Mouse (Mus musculus) MEL (cell line): ENCODE results near the gene Ywhah. TPM values are rescaled to one million over a fixed set of nuclear protein-coding genes. Genes with fewer than 3 reads are reported as not detected.

ENCODE experiments used
- DNase-seq: peaks from one replicate; pipeline ENCODE4 v3.0.0; 2011; ENCODE audit warnings: low read depth, low spot score
- H3K27ac ChIP-seq: 2 replicates; pipeline ENCODE4 v1.5.1; 2012; ENCODE audit warnings: low read depth, mild to moderate bottlenecking, control low read depth, low read length, moderate library complexity; ENCODE audit not compliant: control insufficient read depth
- H3K27me3 ChIP-seq, 2 experiments: fragments of 150-350 bp in 1 of 2; sonication (generic) in 1 of 2; 2 replicates each; pipeline ENCODE4 v1.6.1; 2012; ENCODE audit warnings: low read length in 2 of 2, mild to moderate bottlenecking in 2 of 2, improper control_type of control experiment in 1 of 2, moderate library complexity in 1 of 2; ENCODE audit not compliant: insufficient read depth in 2 of 2, control insufficient read depth in 1 of 2
- H3K36me3 ChIP-seq, 2 experiments: 2 replicates each; pipeline ENCODE4 v1.6.1; 2012 to 2014; ENCODE audit warnings: low read length in 2 of 2, improper control_type of control experiment in 1 of 2, inconsistent platforms in 1 of 2, mild to moderate bottlenecking in 1 of 2; ENCODE audit not compliant: insufficient read depth in 2 of 2, control insufficient read depth in 1 of 2
- H3K4me1 ChIP-seq, 2 experiments: fragments of 150-350 bp in 1 of 2; sonication (generic) in 1 of 2; 2 replicates each; pipeline ENCODE4 v1.6.1; 2012; ENCODE audit warnings: low read length in 2 of 2, improper control_type of control experiment in 1 of 2, mild to moderate bottlenecking in 1 of 2; ENCODE audit not compliant: insufficient read depth in 2 of 2, control insufficient read depth in 1 of 2
- H3K4me3 ChIP-seq, 2 experiments: fragments of 150-350 bp in 1 of 2; sonication (generic) in 1 of 2; 2 replicates each; pipeline ENCODE4 v1.5.1; 2012; ENCODE audit warnings: low read depth in 2 of 2, low read length in 2 of 2, mild to moderate bottlenecking in 2 of 2, moderate library complexity in 2 of 2, control low read depth in 1 of 2, improper control_type of control experiment in 1 of 2; ENCODE audit not compliant: control insufficient read depth in 1 of 2, insufficient read depth in 1 of 2
- H3K79me2 ChIP-seq: 2 replicates; pipeline ENCODE4 v1.6.1; 2012; ENCODE audit warnings: mild to moderate bottlenecking, low read length, moderate library complexity; ENCODE audit not compliant: control insufficient read depth, poor library complexity, insufficient read depth
- H3K9ac ChIP-seq: 2 replicates; pipeline ENCODE4 v1.6.1; 2012; ENCODE audit warnings: low read depth, mild to moderate bottlenecking, control low read depth, low read length, moderate library complexity; ENCODE audit not compliant: control insufficient read depth, poor library complexity, severe bottlenecking
- H3K9me3 ChIP-seq: fragments of 150-350 bp; sonication (generic); replicated peaks from 2 replicates; pipeline ENCODE4 v1.6.1; 2012; ENCODE audit warnings: mild to moderate bottlenecking, low read length, improper control_type of control experiment, moderate library complexity; ENCODE audit not compliant: insufficient read depth
- BHLHE40 ChIP-seq: IDR thresholded peaks from 2 replicates; pipeline ENCODE4 v1.6.1; 2012; ENCODE audit warnings: low read depth, mild to moderate bottlenecking, inconsistent platforms, low read length, improper control_type of control experiment, borderline replicate concordance
- CHD1 ChIP-seq: IDR thresholded peaks from 2 replicates; pipeline ENCODE4 v1.6.1; 2012; ENCODE audit warnings: low read depth, mild to moderate bottlenecking, inconsistent platforms, low read length, improper control_type of control experiment
- CTCF ChIP-seq, 3 experiments: IDR thresholded peaks in 2 of 3; conservative IDR thresholded peaks in 1 of 3; 2 replicates each; pipeline ENCODE4 v1.5.1; 2011 to 2012; ENCODE audit warnings: low read length in 3 of 3, low read depth in 2 of 3, mild to moderate bottlenecking in 2 of 3, improper control_type of control experiment in 1 of 3, inconsistent platforms in 1 of 3, mixed read lengths in 1 of 3, moderate library complexity in 1 of 3; ENCODE audit not compliant: control insufficient read depth in 1 of 3, insufficient read depth in 1 of 3, poor library complexity in 1 of 3, severe bottlenecking in 1 of 3
- EP300 ChIP-seq, 2 experiments: IDR thresholded peaks; 2 replicates each; pipeline ENCODE4 v1.6.1; 2011; ENCODE audit warnings: improper control_type of control experiment in 2 of 2, low read length in 2 of 2, low read depth in 1 of 2, mild to moderate bottlenecking in 1 of 2
- GABPA ChIP-seq: IDR thresholded peaks from 2 replicates; pipeline ENCODE4 v1.6.1; 2012; ENCODE audit warnings: low read depth, mild to moderate bottlenecking, inconsistent platforms, low read length, improper control_type of control experiment, moderate library complexity
- GATA1 ChIP-seq: IDR thresholded peaks from 2 replicates; pipeline ENCODE4 v1.6.1; 2011; ENCODE audit warnings: low read depth, low read length, improper control_type of control experiment
- KAT2A ChIP-seq: conservative IDR thresholded peaks from 2 replicates; pipeline ENCODE4 v1.6.1; 2012; ENCODE audit warnings: low read depth, low read length, improper control_type of control experiment, inconsistent platforms
- MAFK ChIP-seq: IDR thresholded peaks from 2 replicates; pipeline ENCODE4 v1.6.1; 2011; ENCODE audit warnings: low read depth, mild to moderate bottlenecking, low read length, improper control_type of control experiment, borderline replicate concordance
- MAX ChIP-seq: IDR thresholded peaks from 2 replicates; pipeline ENCODE4 v1.6.1; 2011; ENCODE audit warnings: low read length, improper control_type of control experiment
- MXI1 ChIP-seq: IDR thresholded peaks from 2 replicates; pipeline ENCODE4 v1.6.1; 2011; ENCODE audit warnings: mild to moderate bottlenecking, low read depth, low read length, improper control_type of control experiment
- MYC ChIP-seq: IDR thresholded peaks from 2 replicates; pipeline ENCODE4 v1.6.1; 2011; ENCODE audit warnings: low read depth, mild to moderate bottlenecking, low read length, improper control_type of control experiment, moderate library complexity
- NELFE ChIP-seq: IDR thresholded peaks from 2 replicates; pipeline ENCODE4 v1.6.1; 2011; ENCODE audit warnings: low read depth, low read length, improper control_type of control experiment
- NRF1 ChIP-seq: IDR thresholded peaks from 2 replicates; pipeline ENCODE4 v1.6.1; 2014; ENCODE audit warnings: low read depth, mild to moderate bottlenecking, inconsistent platforms, low read length, improper control_type of control experiment, moderate library complexity; ENCODE audit not compliant: poor library complexity, insufficient read depth, severe bottlenecking
- POLR2A ChIP-seq, 2 experiments: IDR thresholded peaks; 2 replicates each; pipeline ENCODE4 v1.6.1; 2011 to 2012; ENCODE audit warnings: low read length in 2 of 2, mild to moderate bottlenecking in 2 of 2, control low read depth in 1 of 2, improper control_type of control experiment in 1 of 2, low read depth in 1 of 2, moderate library complexity in 1 of 2; ENCODE audit not compliant: control insufficient read depth in 1 of 2, insufficient read depth in 1 of 2, poor library complexity in 1 of 2
- RAD21 ChIP-seq: IDR thresholded peaks from 2 replicates; pipeline ENCODE4 v1.6.1; 2011; ENCODE audit warnings: mild to moderate bottlenecking, low read depth, low read length, improper control_type of control experiment
- RCOR1 ChIP-seq: IDR thresholded peaks from 2 replicates; pipeline ENCODE4 v1.6.1; 2012; ENCODE audit warnings: low read depth, mild to moderate bottlenecking, inconsistent platforms, low read length, improper control_type of control experiment
- SIN3A ChIP-seq: IDR thresholded peaks from 2 replicates; pipeline ENCODE4 v1.6.1; 2012; ENCODE audit warnings: low read length, improper control_type of control experiment, inconsistent platforms
- SMC3 ChIP-seq: IDR thresholded peaks from 2 replicates; pipeline ENCODE4 v1.6.1; 2011; ENCODE audit warnings: low read depth, low read length, improper control_type of control experiment
- TAL1 ChIP-seq: IDR thresholded peaks from 2 replicates; pipeline ENCODE4 v1.6.1; 2012; ENCODE audit warnings: mild to moderate bottlenecking, inconsistent platforms, low read length, moderate library complexity, mixed read lengths
- TCF12 ChIP-seq: IDR thresholded peaks from 2 replicates; pipeline ENCODE4 v1.6.1; 2014; ENCODE audit warnings: low read depth, mild to moderate bottlenecking, inconsistent platforms, low read length, improper control_type of control experiment, moderate library complexity
- UBTF ChIP-seq: IDR thresholded peaks from 2 replicates; pipeline ENCODE4 v1.6.1; 2012; ENCODE audit warnings: low read depth, mild to moderate bottlenecking, inconsistent platforms, low read length, improper control_type of control experiment, moderate library complexity, borderline replicate concordance; ENCODE audit not compliant: insufficient read depth
- USF1 ChIP-seq: IDR thresholded peaks from 2 replicates; pipeline ENCODE4 v1.6.1; 2014; ENCODE audit warnings: low read depth, mild to moderate bottlenecking, inconsistent platforms, low read length, improper control_type of control experiment, moderate library complexity
- USF2 ChIP-seq, 2 experiments: IDR thresholded peaks; 2 replicates each; pipeline ENCODE4 v1.6.1; 2011 to 2012; ENCODE audit warnings: improper control_type of control experiment in 2 of 2, low read length in 2 of 2, borderline replicate concordance in 1 of 2, inconsistent platforms in 1 of 2, low read depth in 1 of 2, mild to moderate bottlenecking in 1 of 2; ENCODE audit not compliant: insufficient read depth in 1 of 2
- ZC3H11A ChIP-seq: IDR thresholded peaks from 2 replicates; pipeline ENCODE4 v1.6.1; 2012; ENCODE audit warnings: low read depth, mild to moderate bottlenecking, inconsistent platforms, low read length, improper control_type of control experiment
- ZKSCAN1 ChIP-seq: IDR thresholded peaks from 2 replicates; pipeline ENCODE4 v1.6.1; 2012; ENCODE audit warnings: low read depth, mild to moderate bottlenecking, inconsistent platforms, low read length, improper control_type of control experiment, moderate library complexity
- ZNF384 ChIP-seq: IDR thresholded peaks from 2 replicates; pipeline ENCODE4 v1.6.1; 2012; ENCODE audit warnings: low read depth, mild to moderate bottlenecking, inconsistent platforms, low read length, improper control_type of control experiment
- polyA plus RNA-seq, 2 experiments: library from polyadenylated mRNA; stranded (reverse) in 1 of 2; unstranded in 1 of 2; fragments of >175 nt in 1 of 2; fragments of >200 nt in 1 of 2; gene quantifications; 2 replicates each; pipeline versions ENCODE4 v1.2.1 to v1.2.4; 2012; ENCODE audit warnings: low replicate concordance in 2 of 2, low read depth in 1 of 2; ENCODE audit not compliant: insufficient read length in 2 of 2, insufficient read depth in 1 of 2, missing spikeins in 1 of 2
- total RNA-seq: library from RNA; depleted of rRNA; stranded (reverse); fragments of 300-350 nt; gene quantifications from 2 replicates; pipeline ENCODE4 v1.2.3, GENCODE M21; 2012

Ywhah gene
- total and polyA plus RNA-seq, 3 experiments, result 80.0 to 312 TPM; not detected in 1

GRCm38 (mm10) chr5:33004110-33004509, 14.5 kb upstream of the Ywhah start:
- H3K9ac ChIP-seq, result no peak overlapping the region
- TF ChIP-seq NELFE, result no peak
- no peak for TF ChIP-seq CHD1
- no peak for TF ChIP-seq NRF1
- TF ChIP-seq SMC3, result no peak
- no peak for TF ChIP-seq GATA1
- no peak for TF ChIP-seq MYC
- no peak for TF ChIP-seq SIN3A
- no peak for TF ChIP-seq EP300 (IDR thresholded peaks at IDR 0.05; ENCODE audit: low read depth in 1 of 2, low read length in 2 of 2)
- TF ChIP-seq ZKSCAN1, result no peak
- no peak for TF ChIP-seq RAD21
- TF ChIP-seq TCF12, result no peak
- no peak for TF ChIP-seq USF1
- no peak for TF ChIP-seq MAX
- no peak for TF ChIP-seq ZC3H11A
- TF ChIP-seq RCOR1, result no peak
- no peak for TF ChIP-seq UBTF
- no peak for TF ChIP-seq CTCF (IDR thresholded peaks at IDR 0.05 in 2 of 3, conservative IDR thresholded peaks at IDR 0.05 in 1 of 3; ENCODE audit: control insufficient read depth in 1 of 3, insufficient read depth in 1 of 3, low read depth in 2 of 3, low read length in 3 of 3, poor library complexity in 1 of 3, severe bottlenecking in 1 of 3)
- TF ChIP-seq, all 39 proteins: peak for 0
- Histone ChIP-seq H3K4me1 (no peaks in the 10 kb centered on the region), H3K4me3 (no peak overlapping the region), H3K9me3 (no peaks in the 10 kb centered on the region), H3K27ac (no peak overlapping the region), H3K36me3 (no peaks in the 10 kb centered on the region), H3K79me2 (no peaks in the 10 kb centered on the region), H3K27me3 (peaks cover 1 to 6% of the 10 kb centered on the region in 2 experiments)
- no peak for DNase-seq

GRCm38 (mm10) chr5:33005442-33006145, 13.0 kb upstream of the Ywhah start:
- Histone ChIP-seq H3K36me3 (no peaks in the 10 kb centered on the region), H3K79me2 (no peaks in the 10 kb centered on the region), H3K4me1 (no peaks in the 10 kb centered on the region), H3K27me3 (peaks cover 1 to 7% of the 10 kb centered on the region in 2 experiments), H3K4me3 (no peak overlapping the region), H3K9ac (no peak overlapping the region), H3K9me3 (no peaks in the 10 kb centered on the region), H3K27ac (no peak overlapping the region)
- DNase-seq, result no peak
- TF ChIP-seq SMC3 (no peak), MYC (no peak), TAL1 (no peak), BHLHE40 (no peak), ZC3H11A (no peak), UBTF (no peak), ZNF384 (no peak), TCF12 (no peak), GABPA (no peak), POLR2A (IDR thresholded peaks at IDR 0.05; ENCODE audit: control insufficient read depth in 1 of 2, insufficient read depth in 1 of 2, low read depth in 1 of 2, low read length in 2 of 2, poor library complexity in 1 of 2) (no peak), MXI1 (no peak), MAFK (no peak), NELFE (no peak), MAX (no peak), SIN3A (no peak), CTCF (IDR thresholded peaks at IDR 0.05 in 2 of 3, conservative IDR thresholded peaks at IDR 0.05 in 1 of 3; ENCODE audit: control insufficient read depth in 1 of 3, insufficient read depth in 1 of 3, low read depth in 2 of 3, low read length in 3 of 3, poor library complexity in 1 of 3, severe bottlenecking in 1 of 3) (no peak), KAT2A (no peak), NRF1 (no peak), USF2 (IDR thresholded peaks at IDR 0.05; ENCODE audit: borderline replicate concordance in 1 of 2, insufficient read depth in 1 of 2, low read depth in 1 of 2, low read length in 2 of 2) (no peak)
